Comparison of ENCODE assay signal across 10 mouse cellular contexts in the genomic region with DNA sequence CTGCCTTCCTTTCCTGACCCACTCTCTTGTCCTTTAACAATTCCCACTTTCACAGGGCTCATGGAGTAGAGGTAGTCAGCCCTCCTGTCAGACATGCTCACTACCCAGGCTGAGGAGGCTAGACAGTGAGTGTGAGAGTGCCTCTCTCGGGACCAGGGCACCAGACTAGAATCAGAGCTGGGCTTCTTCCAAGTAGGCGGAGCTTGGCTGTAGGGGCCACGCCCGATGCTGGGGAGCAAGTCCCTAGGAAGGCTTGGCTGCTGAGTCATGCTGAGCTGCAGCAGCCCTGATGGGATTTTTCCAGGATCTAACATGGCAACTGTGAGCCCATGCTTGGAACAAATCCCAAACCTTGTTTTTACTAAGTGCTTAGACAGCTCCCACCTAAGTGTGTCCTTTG. TPM values are rescaled to one million over a fixed set of nuclear protein-coding genes. Genes with fewer than 3 reads are reported as not detected.
A peak's percentile ranks its signal among the peaks of the same experiment; 100 is the strongest.
DNase-seq lines count a peak whose midpoint lies in the region; ATAC-seq and TF ChIP-seq lines count a peak whose summit lies in the region.
"Had no signal": no experiment of that assay in that cellular context is flagged by ENCODE, and none has a peak within 500 bp of the region (broad histone marks: within the 10 kb centered on the region; RNA-seq: fewer than 3 reads in every experiment).

No protein-coding gene starts in this region.

- DNase-seq in embryonic facial prominence, embryonic 11.5 days (ENCODE audit: low spot score), result no peak
- DNase-seq in embryonic facial prominence, embryonic 10.5 days (ENCODE audit: low spot score), result no peak
- DNase-seq in MEL (ENCODE audit: low read depth, low spot score), result peak; percentile 80
- DNase-seq in fibroblast of lung, adult 2 months (ENCODE audit: low read depth), result peak; percentile 98
- DNase-seq in liver, adult 2 months (ENCODE audit: extremely low read depth, low read depth, low spot score), result peak; percentile 84
- peak; percentile 40 for DNase-seq in right cerebral cortex, postnatal 4 days

- H3K9me3 ChIP-seq in embryonic facial prominence, embryonic 11.5 days (replicated peaks; ENCODE audit: control insufficient read depth, low read length), result no peaks in the 10 kb centered on the region
- H3K9me3 ChIP-seq in embryonic facial prominence, embryonic 10.5 days, result no peaks in the 10 kb centered on the region
- no peaks in the 10 kb centered on the region for H3K9me3 ChIP-seq in MEL (replicated peaks; ENCODE audit: insufficient read depth, low read length)
- no peaks in the 10 kb centered on the region for H3K9me3 ChIP-seq in intestine, embryonic 16.5 days (ENCODE audit: control insufficient read depth, low read length)
- H3K9me3 ChIP-seq: midbrain, embryonic 12.5 days had no signal

- H3K9ac ChIP-seq in embryonic facial prominence, embryonic 11.5 days (replicated peaks; ENCODE audit: low read length), result no peak overlapping the region
- H3K9ac ChIP-seq in MEL (ENCODE audit: control insufficient read depth, low read depth, low read length, poor library complexity, severe bottlenecking), result no peak overlapping the region
- H3K9ac ChIP-seq in intestine, embryonic 16.5 days (ENCODE audit: low read depth, low read length), result no peak overlapping the region
- H3K9ac ChIP-seq in liver, adult 2 months (ENCODE audit: low read depth, low read length), result no peak overlapping the region
- H3K9ac ChIP-seq: midbrain, embryonic 12.5 days had no signal

- H3K27me3 ChIP-seq in embryonic facial prominence, embryonic 11.5 days (ENCODE audit: control insufficient read depth, insufficient read depth, low read length), result no peaks in the 10 kb centered on the region
- H3K27me3 ChIP-seq in embryonic facial prominence, embryonic 10.5 days (replicated peaks; ENCODE audit: low read depth, poor library complexity, severe bottlenecking), result no peaks in the 10 kb centered on the region
- no peaks in the 10 kb centered on the region for H3K27me3 ChIP-seq in MEL (ENCODE audit: control insufficient read depth in 1 of 2, insufficient read depth in 2 of 2, low read length in 2 of 2)
- H3K27me3 ChIP-seq in intestine, embryonic 16.5 days (replicated peaks; ENCODE audit: control insufficient read depth, insufficient read depth, low read length), result no peaks in the 10 kb centered on the region
- H3K27me3 ChIP-seq in liver, adult 2 months (ENCODE audit: control insufficient read depth, insufficient read depth, low read length), result no peaks in the 10 kb centered on the region
- H3K27me3 ChIP-seq: CH12.LX; midbrain, embryonic 12.5 days had no signal

- H3K4me1 ChIP-seq in embryonic facial prominence, embryonic 11.5 days (ENCODE audit: control insufficient read depth, insufficient read depth, low read length), result no peaks in the 10 kb centered on the region
- peaks cover 55% of the 10 kb centered on the region for H3K4me1 ChIP-seq in embryonic facial prominence, embryonic 10.5 days
- H3K4me1 ChIP-seq in MEL (ENCODE audit: control insufficient read depth in 1 of 2, insufficient read depth in 2 of 2, low read length in 2 of 2), result peaks cover 8 to 18% of the 10 kb centered on the region in 2 experiments
- H3K4me1 ChIP-seq in intestine, embryonic 16.5 days (ENCODE audit: control insufficient read depth, insufficient read depth, low read length), result peaks cover 32% of the 10 kb centered on the region
- peaks cover 62% of the 10 kb centered on the region for H3K4me1 ChIP-seq in liver, adult 2 months (ENCODE audit: control insufficient read depth, insufficient read depth, low read length)

- ATAC-seq in embryonic facial prominence, embryonic 11.5 days (replicated peaks; ENCODE audit: insufficient number of reproducible peaks, low FRiP score, low TSS enrichment, low read depth), result peak; percentile 37; the same call in 1 of the 2 replicates
- peak; percentile 66 for ATAC-seq in intestine, embryonic 16.5 days
- no peak for ATAC-seq in inflammation-experienced regulatory T-cells, adult 6 months

- TF ChIP-seq CTCF in MEL (IDR thresholded peaks at IDR 0.05 in 2 of 3, conservative IDR thresholded peaks at IDR 0.05 in 1 of 3; ENCODE audit: control insufficient read depth in 1 of 3, insufficient read depth in 1 of 3, low read depth in 2 of 3, low read length in 3 of 3, poor library complexity in 1 of 3, severe bottlenecking in 1 of 3), result no peak
- TF ChIP-seq CTCF in liver, adult 2 months (IDR thresholded peaks at IDR 0.05; ENCODE audit: low read depth, low read length), result no peak

- H3K79me2 ChIP-seq in MEL (ENCODE audit: control insufficient read depth, insufficient read depth, low read length, poor library complexity), result no peaks in the 10 kb centered on the region
- H3K79me2 ChIP-seq in liver, adult 2 months (ENCODE audit: control insufficient read depth, insufficient read depth, low read length), result peaks cover 13% of the 10 kb centered on the region; the same call in 1 of the 2 replicates

- no peak overlapping the region for H3K27ac ChIP-seq in embryonic facial prominence, embryonic 11.5 days (replicated peaks; ENCODE audit: low read depth, low read length)
- no peak overlapping the region for H3K27ac ChIP-seq in embryonic facial prominence, embryonic 10.5 days (replicated peaks)
- no peak overlapping the region for H3K27ac ChIP-seq in MEL (ENCODE audit: control insufficient read depth, low read depth, low read length)
- H3K27ac ChIP-seq in intestine, embryonic 16.5 days (ENCODE audit: low read length), result no peak overlapping the region
- H3K27ac ChIP-seq in liver, adult 2 months (replicated peaks; ENCODE audit: insufficient read depth, low read depth, low read length), result peak overlapping the region; percentile 95
- H3K27ac ChIP-seq: midbrain, embryonic 12.5 days had no signal

- TF ChIP-seq POLR2A in MEL (IDR thresholded peaks at IDR 0.05; ENCODE audit: control insufficient read depth in 1 of 2, insufficient read depth in 1 of 2, low read depth in 1 of 2, low read length in 2 of 2, poor library complexity in 1 of 2), result no peak
- TF ChIP-seq POLR2A in liver, adult 2 months (IDR thresholded peaks at IDR 0.05; ENCODE audit: extremely low read depth, insufficient read depth, low read length), result no peak

- WGBS in embryonic facial prominence, embryonic 11.5 days, result 56% methylated on average over 4 of the region's 4 CpGs
- 67% methylated on average over 4 of the region's 4 CpGs for WGBS in embryonic facial prominence, embryonic 10.5 days
- 29% methylated on average over 4 of the region's 4 CpGs for WGBS in intestine, embryonic 16.5 days
- WGBS in liver, adult 2 months, result 20% methylated on average over 4 of the region's 4 CpGs

- H3K4me2 ChIP-seq in embryonic facial prominence, embryonic 11.5 days (ENCODE audit: low read depth, low read length), result no peak overlapping the region
- no peak overlapping the region for H3K4me2 ChIP-seq in intestine, embryonic 16.5 days (ENCODE audit: low read depth, low read length)
- H3K4me2 ChIP-seq: midbrain, embryonic 12.5 days had no signal

- no peak for TF ChIP-seq RAD21 in MEL (IDR thresholded peaks at IDR 0.05; ENCODE audit: low read depth, low read length)

- TF ChIP-seq EP300 in MEL (IDR thresholded peaks at IDR 0.05; ENCODE audit: low read depth in 1 of 2, low read length in 2 of 2), result no peak

- H3K36me3 ChIP-seq in embryonic facial prominence, embryonic 11.5 days (replicated peaks; ENCODE audit: control insufficient read depth, insufficient read depth, low read depth, low read length), result no peaks in the 10 kb centered on the region
- H3K36me3 ChIP-seq in embryonic facial prominence, embryonic 10.5 days (replicated peaks), result peaks cover 99% of the 10 kb centered on the region
- H3K36me3 ChIP-seq in MEL (ENCODE audit: control insufficient read depth in 1 of 2, insufficient read depth in 2 of 2, low read length in 2 of 2), result peaks cover 2 to 14% of the 10 kb centered on the region in 2 experiments; a peak in 3 of 4 replicates
- H3K36me3 ChIP-seq in intestine, embryonic 16.5 days (ENCODE audit: control insufficient read depth, insufficient read depth, low read length), result 0 out of 2 replicates have a peak, but pooled peaks cover 10% of the 10 kb centered on the region
- H3K36me3 ChIP-seq in liver, adult 2 months (ENCODE audit: control insufficient read depth, insufficient read depth, low read length), result no peaks in the 10 kb centered on the region

- no peak overlapping the region for H3K4me3 ChIP-seq in embryonic facial prominence, embryonic 11.5 days (ENCODE audit: low read depth, low read length)
- no peak overlapping the region for H3K4me3 ChIP-seq in embryonic facial prominence, embryonic 10.5 days
- H3K4me3 ChIP-seq in MEL (ENCODE audit: control insufficient read depth in 1 of 2, insufficient read depth in 1 of 2, low read depth in 2 of 2, low read length in 2 of 2), result no peak overlapping the region
- no peak overlapping the region for H3K4me3 ChIP-seq in intestine, embryonic 16.5 days (ENCODE audit: low read length)
- no peak overlapping the region for H3K4me3 ChIP-seq in liver, adult 2 months (ENCODE audit: insufficient read depth, low read depth, low read length)
- H3K4me3 ChIP-seq: midbrain, embryonic 12.5 days had no signal

TF ChIP-seq in MEL, 35 proteins besides CTCF, POLR2A, EP300 and RAD21 (continues in another document):
- TF ChIP-seq POLR2AphosphoS2 (IDR thresholded peaks at IDR 0.05; ENCODE audit: low read length), result no peak
- TF ChIP-seq MAX (IDR thresholded peaks at IDR 0.05; ENCODE audit: low read length), result no peak

RNA-seq across cellular contexts. Expression of a gene that starts 12.7 kb away (rescaled TPM):
- 111 and 140 TPM in 2 replicates for polyA plus RNA-seq in embryonic facial prominence, embryonic 11.5 days (2014; fragmentation: Nextera tagmentation; extraction: Ambion mirVana)
- 140 and 166 TPM in 2 replicates for polyA plus RNA-seq in embryonic facial prominence, embryonic 10.5 days (2016; fragmentation: Nextera tagmentation; extraction: Ambion mirVana)
- 15.9 and 47.3 TPM in 2 replicates for total RNA-seq in MEL (2012; rRNA removed)
- polyA plus RNA-seq in MEL (2012; ENCODE audit: insufficient read depth in 1 of 2, insufficient read length in 2 of 2, low read depth in 1 of 2, low replicate concordance in 2 of 2, missing spikeins in 1 of 2), result 10 to 100 TPM in 1 of 2 experiments, not detected in 1; 99.5 TPM
- polyA plus RNA-seq in intestine, embryonic 16.5 days (2015; fragmentation: Nextera tagmentation; extraction: Ambion mirVana), result 149 and 156 TPM in 2 replicates
- total RNA-seq in liver, adult 2 months (2014; rRNA removed), result 6.9 and 7.3 TPM in 2 replicates
- polyA plus RNA-seq in liver, adult 2 months (2012; rRNA removed), result 11.1 and 17.7 TPM in 2 replicates
- polyA plus RNA-seq in inflammation-experienced regulatory T-cells, adult 6 months (2017; shearing (Covaris generic)), result 10 to 100 TPM; 29.4 to 37.6 (median 36.4) TPM

RNA-seq across cellular contexts. Expression of a gene that starts 52.7 kb away (rescaled TPM):
- 6.9 and 8.2 TPM in 2 replicates for polyA plus RNA-seq in embryonic facial prominence, embryonic 11.5 days (2014; fragmentation: Nextera tagmentation; extraction: Ambion mirVana)
- 11.4 and 13.9 TPM in 2 replicates for polyA plus RNA-seq in embryonic facial prominence, embryonic 10.5 days (2016; fragmentation: Nextera tagmentation; extraction: Ambion mirVana)
- total RNA-seq in MEL (2012; rRNA removed), result 6.3 and 6.7 TPM in 2 replicates
- polyA plus RNA-seq in MEL (2012; ENCODE audit: insufficient read depth in 1 of 2, insufficient read length in 2 of 2, low read depth in 1 of 2, low replicate concordance in 2 of 2, missing spikeins in 1 of 2), result 1 to 10 TPM in 1 of 2 experiments, not detected in 1; 9.9 TPM
- 4.3 and 5.0 TPM in 2 replicates for polyA plus RNA-seq in intestine, embryonic 16.5 days (2015; fragmentation: Nextera tagmentation; extraction: Ambion mirVana)
- 3.7 and 4.5 TPM in 2 replicates for total RNA-seq in liver, adult 2 months (2014; rRNA removed)
- 9.7 and 13.0 TPM in 2 replicates for polyA plus RNA-seq in liver, adult 2 months (2012; rRNA removed)
- 1 to 10 TPM; 4.2 to 5.4 (median 4.4) TPM for polyA plus RNA-seq in inflammation-experienced regulatory T-cells, adult 6 months (2017; shearing (Covaris generic))

Comparison
In these comparisons a context has a peak if more than half of its experiments do, and no peak if none do; other contexts are left out.
1. DNase-seq: peak in MEL (single experiment), fibroblast of lung, adult 2 months (single experiment), liver, adult 2 months (single experiment) and right cerebral cortex, postnatal 4 days (single experiment); none in embryonic facial prominence, embryonic 11.5 days (single experiment) and embryonic facial prominence, embryonic 10.5 days (single experiment).